Mouse (Mus musculus) megakaryocyte, embryonic 14.5 days (primary cell): ENCODE measurements at regions not wholly inside any gene's neighbourhood (a gene's known extent, or its start where the extent isn't known, plus 50 kb on each side); places are given as distances from the start of the nearest gene placed in this dataset.

Source experiments
- FLI1 ChIP-seq: IDR thresholded peaks from 2 replicates; pipeline ENCODE4 v1.6.1; 2012; ENCODE audit warnings: low read length, inconsistent platforms, mixed read lengths
- GATA1 ChIP-seq: IDR thresholded peaks from 3 replicates; pipeline ENCODE4 v1.6.1; 2012; ENCODE audit warnings: mixed read lengths, low read length, inconsistent platforms, borderline replicate concordance

DNA sequence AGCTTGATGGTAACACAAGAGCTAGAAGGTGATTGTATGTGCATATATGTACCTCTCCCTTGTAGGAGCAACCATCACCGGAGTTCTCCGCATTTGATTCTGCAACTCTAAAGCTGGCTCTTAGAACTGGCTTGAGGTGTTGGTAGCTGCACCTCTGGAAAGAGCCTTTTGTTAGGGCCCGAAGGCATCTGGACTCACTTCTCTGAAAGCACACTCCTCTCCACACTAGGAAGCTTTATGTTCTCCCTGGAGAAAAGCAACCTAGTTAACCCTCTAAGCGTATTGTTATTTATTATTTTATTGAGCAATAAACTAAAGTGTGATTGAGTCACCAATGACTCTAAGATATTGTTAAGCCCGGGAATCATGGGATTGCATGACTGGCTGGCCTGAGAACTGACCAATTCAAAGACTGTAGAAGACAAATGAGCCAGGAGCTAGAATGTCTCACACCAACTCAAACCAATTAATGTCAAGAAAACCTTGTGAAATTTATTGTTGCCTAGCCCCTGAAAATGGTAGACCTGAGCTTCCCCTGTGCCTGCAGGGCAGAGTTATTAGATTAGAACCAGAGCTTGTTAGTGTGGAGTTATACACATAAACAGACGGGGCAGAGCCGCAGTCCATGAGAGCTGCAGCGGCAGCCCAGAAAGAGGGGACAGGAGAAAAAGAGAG lies 340.6 kb downstream of the Setd4 start:
- no peak for TF ChIP-seq GATA1
- no peak for TF ChIP-seq FLI1
